Mouse (Mus musculus): Measurements from ENCODE around the gene Rbm26. TPM values are rescaled to one million over a fixed set of nuclear protein-coding genes. Genes with fewer than 3 reads are reported as not detected.

The Rbm26 gene
- total RNA-seq, 4 experiments from 2014 or later: 58.7 to 66.5 (median 63.0) TPM

DNA sequence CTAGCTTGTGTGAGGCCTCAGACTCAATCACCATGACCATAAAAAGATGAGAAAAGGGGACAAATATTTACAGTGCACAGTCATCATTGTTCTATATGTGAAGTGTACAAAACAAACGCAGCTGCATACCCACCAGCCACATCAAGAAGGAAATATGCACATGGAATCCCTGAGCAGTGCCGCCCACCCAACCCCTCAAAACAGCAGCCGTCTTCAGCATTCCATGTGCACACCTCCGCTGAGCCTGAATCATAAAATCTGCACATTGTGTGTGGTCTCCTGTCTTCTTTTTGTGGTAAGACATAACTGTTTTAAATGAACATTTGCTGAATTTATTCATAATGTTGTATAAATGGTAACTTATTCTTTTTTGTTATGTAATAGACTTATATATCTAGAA, 90.1 kb downstream of the Rbm26 start:
- DNase-seq (ENCODE audit: low spot score in 2 of 2): no peak

GRCm38 (mm10) chr14:105085332-105085993, 91.7 kb downstream of the Rbm26 start:
- no peak for DNase-seq (ENCODE audit: low spot score in 2 of 2)

DNA sequence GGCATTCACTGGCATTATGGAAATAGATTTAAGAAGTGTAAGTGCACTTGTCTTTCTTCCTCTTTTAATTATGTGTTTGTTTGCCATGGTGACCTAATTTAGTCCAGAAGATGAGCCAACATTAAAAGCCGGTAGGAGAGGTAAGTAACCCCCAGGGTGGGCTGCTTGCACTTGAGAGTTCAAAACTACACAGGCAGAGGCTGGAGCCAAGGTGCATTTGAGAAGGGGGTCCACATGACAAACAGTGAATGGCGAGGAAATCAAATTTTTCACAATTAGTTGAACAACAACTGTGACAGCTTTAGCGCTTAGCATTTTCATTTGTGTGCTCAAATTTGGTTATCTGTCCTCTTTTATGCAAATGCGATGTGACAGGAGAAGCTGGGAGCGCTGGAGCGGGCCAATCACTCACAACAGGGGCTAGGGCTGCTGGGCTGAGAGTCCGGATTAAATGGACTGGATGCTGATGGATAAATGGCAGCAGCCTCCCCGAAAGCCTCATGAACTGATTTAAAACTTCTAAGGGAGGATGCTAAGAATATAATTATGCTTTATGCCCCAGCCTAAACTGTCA, 92.3 kb downstream of the Rbm26 start:
- DNase-seq (ENCODE audit: low spot score in 2 of 2): no peak

- DNase-seq (ENCODE audit: low spot score in 2 of 2): no peak
Measured at GRCm38 (mm10) chr14:105084106-105084505, 93.0 kb downstream of the Rbm26 start.

DNA sequence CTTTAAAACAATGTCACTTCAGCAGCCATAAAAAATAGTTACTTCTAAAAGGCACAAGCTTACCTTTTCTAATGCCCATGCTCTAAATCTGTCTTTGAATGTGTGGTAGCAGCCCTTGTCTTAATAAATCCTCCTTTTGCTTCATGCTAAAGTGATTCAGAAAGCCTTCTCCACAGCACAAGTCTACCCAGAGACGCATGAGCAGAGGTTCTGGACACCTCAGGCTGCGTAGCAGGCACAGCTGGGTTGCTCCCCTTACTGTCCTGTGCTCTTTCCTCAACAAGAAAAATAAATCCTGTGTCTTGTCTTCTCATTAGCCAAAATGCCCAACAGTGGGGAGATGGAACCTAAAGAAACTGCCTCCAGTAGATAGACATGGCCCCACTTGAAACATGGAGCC, 102.4 kb downstream of the Rbm26 start:
- DNase-seq (ENCODE audit: low spot score in 2 of 2): no peak

DNA sequence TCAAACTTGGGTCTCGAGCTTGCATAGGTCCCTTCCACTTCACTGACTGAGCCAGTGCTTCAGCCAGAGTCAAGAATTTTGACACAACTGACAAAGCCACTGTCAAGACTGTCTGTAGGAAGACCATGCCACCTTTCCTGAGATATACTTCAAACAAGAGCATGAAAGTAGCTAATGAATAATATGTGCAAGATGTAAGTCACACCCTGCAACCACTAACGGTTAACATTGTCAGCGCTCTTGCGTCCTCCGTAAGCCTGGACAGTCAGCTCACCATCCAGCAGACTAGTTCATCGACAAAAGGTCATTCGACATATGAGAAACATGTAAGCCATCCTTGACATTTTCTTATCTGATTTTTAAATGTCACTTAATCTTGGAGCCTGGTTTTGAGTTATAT, 102.8 kb downstream of the Rbm26 start:
- no peak for DNase-seq (ENCODE audit: low spot score in 2 of 2)

GRCm38 (mm10) chr14:105071010-105071509, 106.1 kb downstream of the Rbm26 start:
- DNase-seq (ENCODE audit: low spot score in 2 of 2): no peak

GRCm38 (mm10) chr14:105070258-105071009, 106.7 kb downstream of the Rbm26 start:
- DNase-seq (ENCODE audit: low spot score in 2 of 2): no peak

- DNase-seq (ENCODE audit: low spot score in 2 of 2): no peak
Measured at GRCm38 (mm10) chr14:105068060-105068459, 109.1 kb downstream of the Rbm26 start.

GRCm38 (mm10) chr14:105064243-105064642, 112.9 kb downstream of the Rbm26 start:
- DNase-seq (ENCODE audit: low spot score in 2 of 2): no peak

GRCm38 (mm10) chr14:105061230-105061629, 115.9 kb downstream of the Rbm26 start:
- no peak for DNase-seq (ENCODE audit: low spot score in 2 of 2)

DNA sequence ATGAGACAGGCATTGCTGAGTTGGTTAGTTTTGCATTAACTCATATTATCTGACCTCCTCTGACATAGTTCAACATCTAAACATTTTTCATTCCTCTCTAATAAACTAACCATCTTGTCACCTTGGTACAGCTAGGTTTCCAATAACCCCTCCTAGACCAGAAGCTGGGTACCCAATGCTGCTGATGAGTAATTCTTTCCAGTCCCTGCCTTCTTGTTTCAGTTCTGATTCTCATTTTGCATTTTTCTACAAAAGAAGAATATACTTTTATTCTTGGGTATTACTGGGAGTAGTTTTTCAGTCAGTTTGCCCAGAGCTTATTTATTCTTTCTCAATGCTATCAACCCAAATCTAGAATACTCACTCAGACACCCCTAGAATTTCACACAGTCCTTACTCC, 119.2 kb downstream of the Rbm26 start:
- no peak for DNase-seq (ENCODE audit: low spot score in 2 of 2)

Other genes starting within 250 kb of the Rbm26 start
- gene Ndfip2, start 81.2 kb upstream of the Rbm26 start, total RNA-seq (2022): 10 to 100 TPM; 76.9 to 89.4 (median 79.0) TPM